Mouse (Mus musculus): ENCODE measurements around the gene Olfr1226. TPM values are rescaled to one million over a fixed set of nuclear protein-coding genes. Genes with fewer than 3 reads are reported as not detected.
"Not testable (repeated sequence)": the region's sequence is repeated elsewhere in the genome, so short reads cannot be mapped to it uniquely, and the experiment has no call there.

Olfr1226 gene
- not detected in 2 replicates for polyA plus RNA-seq (2014; fragmentation: Nextera tagmentation; extraction: Ambion mirVana)

- no peak within 1 kb of the TSS for H3K9ac ChIP-seq (ENCODE audit: low read depth, low read length)
- WGBS: 67% methylated on average over 2 of the region's 2 CpGs
Measured at GRCm38 (mm10) chr2:89199948-89200347, at the start of gene Olfr1226. Olfr1226 (minus strand) TSS chr2:89200048.

GRCm38 (mm10) chr2:89196325-89196982, 3.4 kb downstream of the Olfr1226 start:
- no peak for ATAC-seq (replicated peaks; ENCODE audit: low FRiP score)
- H3K36me3 ChIP-seq (ENCODE audit: control insufficient read depth, insufficient read depth, low read length): no peaks in the 10 kb centered on the region
- 65% methylated on average over 3 of the region's 3 CpGs for WGBS
- H3K27me3 ChIP-seq (replicated peaks; ENCODE audit: control insufficient read depth, insufficient read depth, low read length): no peaks in the 10 kb centered on the region
- no peak overlapping the region for H3K27ac ChIP-seq (ENCODE audit: low read depth, low read length)
- H3K9ac ChIP-seq (ENCODE audit: low read depth, low read length): no peak overlapping the region
- DNase-seq (ENCODE audit: low spot score): no peak
- no peaks in the 10 kb centered on the region for H3K4me1 ChIP-seq (replicated peaks; ENCODE audit: control insufficient read depth, insufficient read depth, low read length)
- no peak overlapping the region for H3K4me3 ChIP-seq (ENCODE audit: low read depth, low read length)
- H3K4me2 ChIP-seq: no peak overlapping the region
- H3K9me3 ChIP-seq (ENCODE audit: control insufficient read depth, low read length): no peaks in the 10 kb centered on the region

More at GRCm38 (mm10) chr2:89199948-89200347, at the start of gene Olfr1226:
- H3K9me3 ChIP-seq (ENCODE audit: control insufficient read depth, low read length): no peaks in the 10 kb centered on the region
- H3K27me3 ChIP-seq (replicated peaks; ENCODE audit: control insufficient read depth, insufficient read depth, low read length): no peaks in the 10 kb centered on the region
- no peak within 1 kb of the TSS for H3K27ac ChIP-seq (ENCODE audit: low read depth, low read length)
- DNase-seq (ENCODE audit: low spot score) (no peak), ATAC-seq (replicated peaks; ENCODE audit: low FRiP score) (no peak)
- no peaks in the 10 kb centered on the region for H3K4me1 ChIP-seq (replicated peaks; ENCODE audit: control insufficient read depth, insufficient read depth, low read length)
- no peak within 1 kb of the TSS for H3K4me2 ChIP-seq
- H3K36me3 ChIP-seq (ENCODE audit: control insufficient read depth, insufficient read depth, low read length): no peaks in the 10 kb centered on the region
- H3K4me3 ChIP-seq (ENCODE audit: low read depth, low read length): no peak within 1 kb of the TSS

DNA sequence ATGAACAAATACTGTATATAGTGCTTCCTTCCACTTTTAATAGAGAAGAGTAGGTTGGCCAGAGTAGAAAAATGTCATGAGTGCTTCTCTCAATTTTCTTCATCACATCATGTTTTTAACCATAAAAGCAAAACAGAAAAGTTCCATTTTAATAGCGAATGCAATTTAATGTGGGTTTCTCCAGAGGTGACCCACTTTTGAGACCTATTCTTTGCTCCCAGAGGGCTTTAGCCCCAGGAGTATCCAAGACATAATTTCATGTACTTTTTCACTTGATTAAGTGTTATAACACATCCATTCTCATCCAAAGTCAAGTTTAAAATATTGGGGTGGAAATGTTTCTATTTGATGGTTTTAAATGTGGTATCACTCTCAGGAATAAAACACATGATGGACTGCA, 25.3 kb downstream of the Olfr1226 start, which contains the start of gene Olfr1225:
Gene Olfr1225, minus strand, starts transcription at position 101 of the 400 bp plus-strand sequence.
- Histone ChIP-seq H3K9me3 (ENCODE audit: control insufficient read depth, low read length) (no peaks in the 10 kb centered on the region), H3K9ac (ENCODE audit: low read depth, low read length) (no peak within 1 kb of the TSS), H3K27me3 (replicated peaks; ENCODE audit: control insufficient read depth, insufficient read depth, low read length) (no peaks in the 10 kb centered on the region), H3K4me1 (replicated peaks; ENCODE audit: control insufficient read depth, insufficient read depth, low read length) (no peaks in the 10 kb centered on the region), H3K4me2 (no peak within 1 kb of the TSS), H3K4me3 (ENCODE audit: low read depth, low read length) (no peak within 1 kb of the TSS), H3K36me3 (ENCODE audit: control insufficient read depth, insufficient read depth, low read length) (no peaks in the 10 kb centered on the region), H3K27ac (ENCODE audit: low read depth, low read length) (no peak within 1 kb of the TSS)
- DNase-seq (ENCODE audit: low spot score) (no peak), ATAC-seq (replicated peaks; ENCODE audit: low FRiP score) (no peak)
- 66% methylated on average over 1 of the region's 1 CpGs for WGBS

GRCm38 (mm10) chr2:89164711-89165110, 35.1 kb downstream of the Olfr1226 start:
- not testable (repeated sequence) for H3K36me3 ChIP-seq (ENCODE audit: control insufficient read depth, insufficient read depth, low read length); H3K9ac ChIP-seq (ENCODE audit: low read depth, low read length); H3K27ac ChIP-seq (ENCODE audit: low read depth, low read length); H3K9me3 ChIP-seq (ENCODE audit: control insufficient read depth, low read length); ATAC-seq (replicated peaks; ENCODE audit: low FRiP score); H3K4me2 ChIP-seq; H3K4me3 ChIP-seq (ENCODE audit: low read depth, low read length); H3K4me1 ChIP-seq (replicated peaks; ENCODE audit: control insufficient read depth, insufficient read depth, low read length); H3K27me3 ChIP-seq (replicated peaks; ENCODE audit: control insufficient read depth, insufficient read depth, low read length); DNase-seq (ENCODE audit: low spot score)
- 83% methylated on average over 4 of the region's 4 CpGs for WGBS

DNA sequence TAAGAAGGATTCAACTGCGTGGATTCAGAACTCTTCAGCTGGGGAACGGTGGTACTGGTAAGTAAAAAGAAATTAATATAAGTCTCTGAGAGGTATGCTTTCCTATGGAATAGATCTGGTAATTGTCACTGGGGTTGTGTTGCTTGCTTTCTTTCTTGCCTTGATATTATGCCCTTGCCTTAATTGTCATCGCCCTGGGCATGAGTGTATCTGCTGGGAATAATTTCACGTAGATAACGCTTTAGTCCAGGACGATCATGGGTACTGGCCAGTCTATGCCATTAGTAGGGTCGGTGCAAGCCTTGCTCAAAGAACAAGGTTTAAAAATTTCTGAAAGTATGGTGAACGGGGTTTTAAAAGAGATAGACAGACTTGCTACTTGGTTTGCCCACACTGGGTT, 35.9 kb downstream of the Olfr1226 start, which contains the start of gene Olfr1224-ps1:
Gene Olfr1224-ps1, minus strand, starts transcription at position 101 of the 400 bp plus-strand sequence.
- H3K4me1 ChIP-seq (replicated peaks; ENCODE audit: control insufficient read depth, insufficient read depth, low read length); H3K27ac ChIP-seq (ENCODE audit: low read depth, low read length); H3K4me2 ChIP-seq; H3K36me3 ChIP-seq (ENCODE audit: control insufficient read depth, insufficient read depth, low read length); H3K27me3 ChIP-seq (replicated peaks; ENCODE audit: control insufficient read depth, insufficient read depth, low read length); H3K9ac ChIP-seq (ENCODE audit: low read depth, low read length); DNase-seq (ENCODE audit: low spot score); H3K9me3 ChIP-seq (ENCODE audit: control insufficient read depth, low read length); H3K4me3 ChIP-seq (ENCODE audit: low read depth, low read length); ATAC-seq (replicated peaks; ENCODE audit: low FRiP score): not testable (repeated sequence)
- WGBS: 92% methylated on average over 8 of the region's 8 CpGs

GRCm38 (mm10) chr2:89151460-89151859, 48.4 kb downstream of the Olfr1226 start, which contains the start of gene Olfr1223:
Olfr1223 (minus strand) TSS chr2:89151560.
- Histone ChIP-seq H3K36me3 (ENCODE audit: control insufficient read depth, insufficient read depth, low read length) (no peaks in the 10 kb centered on the region), H3K27me3 (replicated peaks; ENCODE audit: control insufficient read depth, insufficient read depth, low read length) (no peaks in the 10 kb centered on the region), H3K4me1 (replicated peaks; ENCODE audit: control insufficient read depth, insufficient read depth, low read length) (no peaks in the 10 kb centered on the region), H3K9me3 (ENCODE audit: control insufficient read depth, low read length) (no peaks in the 10 kb centered on the region), H3K4me2 (no peak within 1 kb of the TSS), H3K27ac (ENCODE audit: low read depth, low read length) (no peak within 1 kb of the TSS), H3K9ac (ENCODE audit: low read depth, low read length) (no peak within 1 kb of the TSS), H3K4me3 (ENCODE audit: low read depth, low read length) (no peak within 1 kb of the TSS)
- 53% methylated on average over 1 of the region's 1 CpGs for WGBS
- ATAC-seq (replicated peaks; ENCODE audit: low FRiP score) (no peak), DNase-seq (ENCODE audit: low spot score) (no peak)

Other genes with a start within 250 kb of the Olfr1226 start
- gene Olfr1212, start 246.1 kb downstream of the Olfr1226 start, polyA plus RNA-seq (2014; fragmentation: Nextera tagmentation; extraction: Ambion mirVana): not detected in 2 replicates
- gene Gm13762, start 219.8 kb downstream of the Olfr1226 start, polyA plus RNA-seq (2014; fragmentation: Nextera tagmentation; extraction: Ambion mirVana): not detected in 2 replicates
- gene Olfr1214, start 207.4 kb downstream of the Olfr1226 start, polyA plus RNA-seq (2014; fragmentation: Nextera tagmentation; extraction: Ambion mirVana): not detected in 2 replicates
- not detected in 2 replicates for gene Olfr1215, start 193.1 kb downstream of the Olfr1226 start, polyA plus RNA-seq (2014; fragmentation: Nextera tagmentation; extraction: Ambion mirVana)
- gene Olfr1216, start 181.7 kb downstream of the Olfr1226 start, polyA plus RNA-seq (2014; fragmentation: Nextera tagmentation; extraction: Ambion mirVana): not detected in 2 replicates
- not detected in 2 replicates for gene Olfr1217, start 168.0 kb downstream of the Olfr1226 start, polyA plus RNA-seq (2014; fragmentation: Nextera tagmentation; extraction: Ambion mirVana)
- gene Olfr1218, start 138.9 kb downstream of the Olfr1226 start, polyA plus RNA-seq (2014; fragmentation: Nextera tagmentation; extraction: Ambion mirVana): not detected in 2 replicates
- gene Olfr1219, start 116.5 kb downstream of the Olfr1226 start, polyA plus RNA-seq (2014; fragmentation: Nextera tagmentation; extraction: Ambion mirVana): not detected in 2 replicates
- gene Olfr1220, start 93.2 kb downstream of the Olfr1226 start, polyA plus RNA-seq (2014; fragmentation: Nextera tagmentation; extraction: Ambion mirVana): not detected in 2 replicates
- not detected in 2 replicates for gene Olfr1221, start 82.8 kb downstream of the Olfr1226 start, polyA plus RNA-seq (2014; fragmentation: Nextera tagmentation; extraction: Ambion mirVana)
- gene Olfr1222, start 67.0 kb downstream of the Olfr1226 start, polyA plus RNA-seq (2014; fragmentation: Nextera tagmentation; extraction: Ambion mirVana): not detected in 2 replicates
- gene Olfr1223, start 48.5 kb downstream of the Olfr1226 start, polyA plus RNA-seq (2014; fragmentation: Nextera tagmentation; extraction: Ambion mirVana): not detected in 2 replicates
- not detected in 2 replicates for gene Olfr1224-ps1, start 36.0 kb downstream of the Olfr1226 start, polyA plus RNA-seq (2014; fragmentation: Nextera tagmentation; extraction: Ambion mirVana)
- gene Olfr1225, start 25.4 kb downstream of the Olfr1226 start, polyA plus RNA-seq (2014; fragmentation: Nextera tagmentation; extraction: Ambion mirVana): not detected in 2 replicates
- gene Olfr1228, start 54.0 kb upstream of the Olfr1226 start, polyA plus RNA-seq (2014; fragmentation: Nextera tagmentation; extraction: Ambion mirVana): not detected in 2 replicates
- not detected in 2 replicates for gene Olfr1229, start 88.0 kb upstream of the Olfr1226 start, polyA plus RNA-seq (2014; fragmentation: Nextera tagmentation; extraction: Ambion mirVana)
- gene Olfr1230, start 97.2 kb upstream of the Olfr1226 start, polyA plus RNA-seq (2014; fragmentation: Nextera tagmentation; extraction: Ambion mirVana): not detected in 2 replicates
- gene Olfr1231, start 107.0 kb upstream of the Olfr1226 start, polyA plus RNA-seq (2014; fragmentation: Nextera tagmentation; extraction: Ambion mirVana): not detected in 2 replicates
- gene Olfr1232, start 129.6 kb upstream of the Olfr1226 start, polyA plus RNA-seq (2014; fragmentation: Nextera tagmentation; extraction: Ambion mirVana): not detected in 2 replicates
- not detected in 2 replicates for gene Olfr1233, start 142.3 kb upstream of the Olfr1226 start, polyA plus RNA-seq (2014; fragmentation: Nextera tagmentation; extraction: Ambion mirVana)
- not detected in 2 replicates for gene Olfr1234, start 164.8 kb upstream of the Olfr1226 start, polyA plus RNA-seq (2014; fragmentation: Nextera tagmentation; extraction: Ambion mirVana)
- not detected in 2 replicates for gene Olfr1238, start 209.6 kb upstream of the Olfr1226 start, polyA plus RNA-seq (2014; fragmentation: Nextera tagmentation; extraction: Ambion mirVana)
- not detected in 2 replicates for gene Olfr1239, start 220.4 kb upstream of the Olfr1226 start, polyA plus RNA-seq (2014; fragmentation: Nextera tagmentation; extraction: Ambion mirVana)
- gene Olfr1240, start 243.0 kb upstream of the Olfr1226 start, polyA plus RNA-seq (2014; fragmentation: Nextera tagmentation; extraction: Ambion mirVana): not detected in 2 replicates